Comparison of ENCODE assay signal across 21 mouse cellular contexts in genomic region chr1:191587062-191587461, GRCm38 (mm10). TPM values are rescaled to one million over a fixed set of nuclear protein-coding genes. Genes with fewer than 3 reads are reported as not detected.
DNase-seq lines count a peak whose midpoint lies in the region; TF ChIP-seq lines count a peak whose summit lies in the region.
"Had no signal": no experiment of that assay in that cellular context is flagged by ENCODE, and none has a peak within 500 bp of the region (broad histone marks: within the 10 kb centered on the region; RNA-seq: fewer than 3 reads in every experiment).

No protein-coding gene starts in this region.

- H3K27me3 ChIP-seq in heart, adult 2 months (ENCODE audit: control insufficient read depth, insufficient read depth, low read length) = no peaks in the 10 kb centered on the region
- H3K27me3 ChIP-seq: forebrain, embryonic 13.5 days; intestine, embryonic 15.5 days; liver, embryonic 13.5 days; megakaryocyte, embryonic 14.5 days; midbrain, embryonic 15.5 days had no signal

- no peak for TF ChIP-seq POLR2A in heart, adult 2 months (IDR thresholded peaks at IDR 0.05; ENCODE audit: insufficient read depth, low read depth, low read length)

- intact Hi-C loops in heart, adult 2 months (cut with DNase I) = no loop called here
- intact Hi-C loops in left cerebral cortex, adult 2 months (cut with DNase I) = no loop called here
- intact Hi-C loops in left cerebral cortex, postnatal 10 days (cut with DNase I) = no loop called here

- no peaks in the 10 kb centered on the region; the same call in 1 of the 2 replicates for H3K4me1 ChIP-seq in heart, adult 2 months (ENCODE audit: control insufficient read depth, insufficient read depth, low read length)
- H3K4me1 ChIP-seq: forebrain, embryonic 13.5 days; intestine, embryonic 15.5 days; limb, embryonic 10.5 days; liver, embryonic 13.5 days; midbrain, embryonic 15.5 days had no signal

- H3K27ac ChIP-seq in heart, adult 2 months = no peak overlapping the region
- no peak overlapping the region for H3K27ac ChIP-seq in left cerebral cortex, adult 2 months
- H3K27ac ChIP-seq: forebrain, embryonic 13.5 days; hindbrain, embryonic 14.5 days; intestine, embryonic 15.5 days; limb, embryonic 10.5 days; liver, embryonic 13.5 days; midbrain, embryonic 15.5 days had no signal

- WGBS in heart, adult 2 months = 83% methylated on average over 3 of the region's 3 CpGs

- H3K79me2 ChIP-seq in heart, adult 2 months (replicated peaks; ENCODE audit: control insufficient read depth, insufficient read depth, low read length) = peaks cover 2% of the 10 kb centered on the region; the same call in 1 of the 2 replicates

- no peak for TF ChIP-seq EP300 in heart, adult 2 months (IDR thresholded peaks at IDR 0.05; ENCODE audit: insufficient read depth, low read depth, low read length)

- H3K4me3 ChIP-seq in heart, adult 2 months = no peak overlapping the region
- no peak overlapping the region for H3K4me3 ChIP-seq in left cerebral cortex, adult 2 months
- H3K4me3 ChIP-seq: forebrain, embryonic 13.5 days; intestine, embryonic 15.5 days; limb, embryonic 10.5 days; liver, embryonic 13.5 days; megakaryocyte, embryonic 14.5 days; midbrain, embryonic 15.5 days had no signal

- TF ChIP-seq CTCF in heart, adult 2 months (IDR thresholded peaks at IDR 0.05) = peak; percentile 56
- peak; percentile 53 for TF ChIP-seq CTCF in left cerebral cortex, adult 2 months (IDR thresholded peaks at IDR 0.05)

- no peak for DNase-seq in heart, adult 2 months
- no peak for DNase-seq in heart, adult 9 months (ENCODE audit: low spot score in 2 of 2)
- no peak for DNase-seq in left cerebral cortex, adult 2 months (ENCODE audit: extremely low spot score in 1 of 2, low spot score in 2 of 2)
- no peak for DNase-seq in left cerebral cortex, postnatal 10 days (ENCODE audit: extremely low spot score in 1 of 2, low spot score in 2 of 2)
- DNase-seq in 416B (ENCODE audit: low read depth) = peak; percentile 64
- DNase-seq in brain, adult 2 months (ENCODE audit: low read depth, low spot score) = peak; percentile 73
- no peak for DNase-seq in adrenal gland, postnatal 10 days
- DNase-seq in ovary, postnatal 14 days (ENCODE audit: low spot score) = no peak
- DNase-seq: cerebellum, adult 9-10 months; gastrocnemius, postnatal 14 days; kidney, postnatal 14 days; liver, embryonic 13.5 days; lung, postnatal 10 days; right cerebral cortex, postnatal 25 days; thymus, postnatal 25 days had no signal

- no peak overlapping the region for H3K9ac ChIP-seq in heart, adult 2 months (ENCODE audit: low read depth, low read length)
- H3K9ac ChIP-seq: forebrain, embryonic 13.5 days; hindbrain, embryonic 14.5 days; intestine, embryonic 15.5 days; liver, embryonic 13.5 days; midbrain, embryonic 15.5 days had no signal

- H3K36me3 ChIP-seq in heart, adult 2 months (ENCODE audit: control insufficient read depth, insufficient read depth, low read length) = peaks cover 2% of the 10 kb centered on the region

RNA-seq across cellular contexts. Expression of gene Ints7, which starts 11.6 kb away (rescaled TPM):
- total RNA-seq in heart, adult 2 months (2021) = 10 to 100 TPM in 1 of 2 experiments, 1 to 10 TPM in 1; 9.5 to 11.2 TPM
- 16.3 and 22.3 TPM in 2 replicates for polyA plus RNA-seq in heart, adult 2 months (2012; rRNA removed)
- total RNA-seq in left cerebral cortex, adult 2 months (2021) = 10 to 100 TPM; 32.7 to 34.9 TPM
- 10 to 100 TPM; 33.1 to 35.2 TPM for total RNA-seq in left cerebral cortex, postnatal 10 days (2021)
- 10 to 100 TPM; 33.8 to 36.4 TPM for total RNA-seq in adrenal gland, postnatal 10 days (2021)

RNA-seq across cellular contexts. Expression of gene Dtl, which starts 11.7 kb away (rescaled TPM):
- under 1 TPM; 0.16 to 0.27 TPM for total RNA-seq in heart, adult 2 months (2021)
- polyA plus RNA-seq in heart, adult 2 months (2012; rRNA removed) = 0.06 and 0.29 TPM in 2 replicates
- total RNA-seq in left cerebral cortex, adult 2 months (2021) = 1 to 10 TPM; 6.9 to 8.1 TPM
- total RNA-seq in left cerebral cortex, postnatal 10 days (2021) = 1 to 10 TPM; 4.3 to 4.7 TPM
- total RNA-seq in adrenal gland, postnatal 10 days (2021) = 10 to 100 TPM in 1 of 2 experiments, 1 to 10 TPM in 1; 7.8 to 11.9 TPM

Comparison
In these comparisons a context has a peak if more than half of its experiments do, and no peak if none do; other contexts are left out.
1. DNase-seq: peak in 416B (single experiment) and brain, adult 2 months (single experiment); none in heart, adult 2 months (0 of 2), heart, adult 9 months (0 of 2), left cerebral cortex, adult 2 months (0 of 2), left cerebral cortex, postnatal 10 days (0 of 2), adrenal gland, postnatal 10 days (single experiment) and ovary, postnatal 14 days (single experiment).
2. RNA of gene Dtl, which starts 11.7 kb away (total RNA-seq): 7.8 to 11.9 TPM in adrenal gland, postnatal 10 days, 6.9 to 8.1 TPM in left cerebral cortex, adult 2 months and 4.3 to 4.7 TPM in left cerebral cortex, postnatal 10 days; 0.16 to 0.27 TPM in heart, adult 2 months; every median in the first group is over 4 times any median in the second.